Mouse (Mus musculus) MEL (cell line): ENCODE data around the gene Sh3rf3. TPM values are rescaled to one million over a fixed set of nuclear protein-coding genes. Genes with fewer than 3 reads are reported as not detected.

Experiments
- DNase-seq: peaks from one replicate; pipeline ENCODE4 v3.0.0; 2011; ENCODE audit warnings: low read depth, low spot score
- H3K27ac ChIP-seq: 2 replicates; pipeline ENCODE4 v1.5.1; 2012; ENCODE audit warnings: low read depth, mild to moderate bottlenecking, control low read depth, low read length, moderate library complexity; ENCODE audit not compliant: control insufficient read depth
- H3K27me3 ChIP-seq, 2 experiments: fragments of 150-350 bp in 1 of 2; sonication (generic) in 1 of 2; 2 replicates each; pipeline ENCODE4 v1.6.1; 2012; ENCODE audit warnings: low read length in 2 of 2, mild to moderate bottlenecking in 2 of 2, improper control_type of control experiment in 1 of 2, moderate library complexity in 1 of 2; ENCODE audit not compliant: insufficient read depth in 2 of 2, control insufficient read depth in 1 of 2
- H3K36me3 ChIP-seq, 2 experiments: 2 replicates each; pipeline ENCODE4 v1.6.1; 2012 to 2014; ENCODE audit warnings: low read length in 2 of 2, improper control_type of control experiment in 1 of 2, inconsistent platforms in 1 of 2, mild to moderate bottlenecking in 1 of 2; ENCODE audit not compliant: insufficient read depth in 2 of 2, control insufficient read depth in 1 of 2
- H3K4me1 ChIP-seq, 2 experiments: fragments of 150-350 bp in 1 of 2; sonication (generic) in 1 of 2; 2 replicates each; pipeline ENCODE4 v1.6.1; 2012; ENCODE audit warnings: low read length in 2 of 2, improper control_type of control experiment in 1 of 2, mild to moderate bottlenecking in 1 of 2; ENCODE audit not compliant: insufficient read depth in 2 of 2, control insufficient read depth in 1 of 2
- H3K4me3 ChIP-seq, 2 experiments: fragments of 150-350 bp in 1 of 2; sonication (generic) in 1 of 2; 2 replicates each; pipeline ENCODE4 v1.5.1; 2012; ENCODE audit warnings: low read depth in 2 of 2, low read length in 2 of 2, mild to moderate bottlenecking in 2 of 2, moderate library complexity in 2 of 2, control low read depth in 1 of 2, improper control_type of control experiment in 1 of 2; ENCODE audit not compliant: control insufficient read depth in 1 of 2, insufficient read depth in 1 of 2
- H3K79me2 ChIP-seq: 2 replicates; pipeline ENCODE4 v1.6.1; 2012; ENCODE audit warnings: mild to moderate bottlenecking, low read length, moderate library complexity; ENCODE audit not compliant: control insufficient read depth, poor library complexity, insufficient read depth
- H3K9ac ChIP-seq: 2 replicates; pipeline ENCODE4 v1.6.1; 2012; ENCODE audit warnings: low read depth, mild to moderate bottlenecking, control low read depth, low read length, moderate library complexity; ENCODE audit not compliant: control insufficient read depth, poor library complexity, severe bottlenecking
- H3K9me3 ChIP-seq: fragments of 150-350 bp; sonication (generic); replicated peaks from 2 replicates; pipeline ENCODE4 v1.6.1; 2012; ENCODE audit warnings: mild to moderate bottlenecking, low read length, improper control_type of control experiment, moderate library complexity; ENCODE audit not compliant: insufficient read depth
- E2F4 ChIP-seq: IDR thresholded peaks from 2 replicates; pipeline ENCODE4 v1.6.1; 2011; ENCODE audit warnings: low read depth, low read length, improper control_type of control experiment, borderline replicate concordance
- ELF1 ChIP-seq: IDR thresholded peaks from 2 replicates; pipeline ENCODE4 v1.6.1; 2014; ENCODE audit warnings: low read depth, mild to moderate bottlenecking, inconsistent platforms, low read length, improper control_type of control experiment, moderate library complexity
- EP300 ChIP-seq, 2 experiments: IDR thresholded peaks; 2 replicates each; pipeline ENCODE4 v1.6.1; 2011; ENCODE audit warnings: improper control_type of control experiment in 2 of 2, low read length in 2 of 2, low read depth in 1 of 2, mild to moderate bottlenecking in 1 of 2
- ETS1 ChIP-seq: IDR thresholded peaks from 2 replicates; pipeline ENCODE4 v1.6.1; 2012; ENCODE audit warnings: low read depth, mild to moderate bottlenecking, inconsistent platforms, low read length, improper control_type of control experiment, moderate library complexity
- GABPA ChIP-seq: IDR thresholded peaks from 2 replicates; pipeline ENCODE4 v1.6.1; 2012; ENCODE audit warnings: low read depth, mild to moderate bottlenecking, inconsistent platforms, low read length, improper control_type of control experiment, moderate library complexity
- GATA1 ChIP-seq: IDR thresholded peaks from 2 replicates; pipeline ENCODE4 v1.6.1; 2011; ENCODE audit warnings: low read depth, low read length, improper control_type of control experiment
- HCFC1 ChIP-seq: IDR thresholded peaks from 2 replicates; pipeline ENCODE4 v1.6.1; 2012; ENCODE audit warnings: low read depth, mild to moderate bottlenecking, inconsistent platforms, low read length, improper control_type of control experiment, moderate library complexity
- MAZ ChIP-seq: IDR thresholded peaks from 2 replicates; pipeline ENCODE4 v1.6.1; 2012; ENCODE audit warnings: low read depth, mild to moderate bottlenecking, inconsistent platforms, low read length, improper control_type of control experiment
- MEF2A ChIP-seq: IDR thresholded peaks from 2 replicates; pipeline ENCODE4 v1.6.1; 2014; ENCODE audit warnings: low read depth, mild to moderate bottlenecking, inconsistent platforms, low read length, improper control_type of control experiment; ENCODE audit not compliant: poor library complexity, insufficient replicate concordance, severe bottlenecking; ENCODE audit errors: extremely low read depth
- MYC ChIP-seq: IDR thresholded peaks from 2 replicates; pipeline ENCODE4 v1.6.1; 2011; ENCODE audit warnings: low read depth, mild to moderate bottlenecking, low read length, improper control_type of control experiment, moderate library complexity
- RAD21 ChIP-seq: IDR thresholded peaks from 2 replicates; pipeline ENCODE4 v1.6.1; 2011; ENCODE audit warnings: mild to moderate bottlenecking, low read depth, low read length, improper control_type of control experiment
- TBP ChIP-seq: IDR thresholded peaks from 2 replicates; pipeline ENCODE4 v1.8.0; 2011; ENCODE audit warnings: low read depth, low read length, improper control_type of control experiment
- TCF12 ChIP-seq: IDR thresholded peaks from 2 replicates; pipeline ENCODE4 v1.6.1; 2014; ENCODE audit warnings: low read depth, mild to moderate bottlenecking, inconsistent platforms, low read length, improper control_type of control experiment, moderate library complexity
- UBTF ChIP-seq: IDR thresholded peaks from 2 replicates; pipeline ENCODE4 v1.6.1; 2012; ENCODE audit warnings: low read depth, mild to moderate bottlenecking, inconsistent platforms, low read length, improper control_type of control experiment, moderate library complexity, borderline replicate concordance; ENCODE audit not compliant: insufficient read depth
- USF2 ChIP-seq, 2 experiments: IDR thresholded peaks; 2 replicates each; pipeline ENCODE4 v1.6.1; 2011 to 2012; ENCODE audit warnings: improper control_type of control experiment in 2 of 2, low read length in 2 of 2, borderline replicate concordance in 1 of 2, inconsistent platforms in 1 of 2, low read depth in 1 of 2, mild to moderate bottlenecking in 1 of 2; ENCODE audit not compliant: insufficient read depth in 1 of 2
- ZKSCAN1 ChIP-seq: IDR thresholded peaks from 2 replicates; pipeline ENCODE4 v1.6.1; 2012; ENCODE audit warnings: low read depth, mild to moderate bottlenecking, inconsistent platforms, low read length, improper control_type of control experiment, moderate library complexity
- polyA plus RNA-seq, 2 experiments: library from polyadenylated mRNA; stranded (reverse) in 1 of 2; unstranded in 1 of 2; fragments of >175 nt in 1 of 2; fragments of >200 nt in 1 of 2; gene quantifications; 2 replicates each; pipeline versions ENCODE4 v1.2.1 to v1.2.4; 2012; ENCODE audit warnings: low replicate concordance in 2 of 2, low read depth in 1 of 2; ENCODE audit not compliant: insufficient read length in 2 of 2, insufficient read depth in 1 of 2, missing spikeins in 1 of 2
- total RNA-seq: library from RNA; depleted of rRNA; stranded (reverse); fragments of 300-350 nt; gene quantifications from 2 replicates; pipeline ENCODE4 v1.2.3, GENCODE M21; 2012

The Sh3rf3 gene
- total and polyA plus RNA-seq, 3 experiments, result not detected

GRCm38 (mm10) chr10:58869836-58870235 lies 56.7 kb downstream of the Sh3rf3 start:
- Histone ChIP-seq H3K9ac (no peak overlapping the region), H3K27me3 (no peaks in the 10 kb centered on the region), H3K9me3 (no peaks in the 10 kb centered on the region), H3K36me3 (no peaks in the 10 kb centered on the region), H3K4me3 (no peak overlapping the region), H3K4me1 (no peaks in the 10 kb centered on the region), H3K27ac (no peak overlapping the region), H3K79me2 (no peaks in the 10 kb centered on the region)
- no peak for TF ChIP-seq ETS1
- TF ChIP-seq ZKSCAN1, result no peak
- no peak for TF ChIP-seq TBP
- TF ChIP-seq GABPA, result no peak
- no peak for TF ChIP-seq MYC
- no peak for TF ChIP-seq ELF1
- no peak for TF ChIP-seq MEF2A
- TF ChIP-seq GATA1, result no peak
- no peak for TF ChIP-seq TCF12
- no peak for TF ChIP-seq HCFC1
- no peak for TF ChIP-seq USF2 (IDR thresholded peaks at IDR 0.05; ENCODE audit: borderline replicate concordance in 1 of 2, insufficient read depth in 1 of 2, low read depth in 1 of 2, low read length in 2 of 2)
- TF ChIP-seq RAD21, result no peak
- no peak for TF ChIP-seq MAZ
- no peak for DNase-seq

GRCm38 (mm10) chr10:58871149-58871820 lies 58.1 kb downstream of the Sh3rf3 start:
- Histone ChIP-seq H3K9ac (no peak overlapping the region), H3K27me3 (no peaks in the 10 kb centered on the region), H3K9me3 (no peaks in the 10 kb centered on the region), H3K4me3 (no peak overlapping the region), H3K27ac (no peak overlapping the region), H3K36me3 (no peaks in the 10 kb centered on the region), H3K79me2 (no peaks in the 10 kb centered on the region), H3K4me1 (no peaks in the 10 kb centered on the region)
- no peak for DNase-seq
- TF ChIP-seq UBTF (no peak), MAZ (no peak), E2F4 (no peak), EP300 (IDR thresholded peaks at IDR 0.05; ENCODE audit: low read depth in 1 of 2, low read length in 2 of 2) (no peak)
